Mouse (Mus musculus) testis, adult 2 months (tissue): ENCODE data around the gene Ms4a13. TPM values are rescaled to one million over a fixed set of nuclear protein-coding genes. Genes with fewer than 3 reads are reported as not detected.
"Not testable (repeated sequence)": the region's sequence is repeated elsewhere in the genome, so short reads cannot be mapped to it uniquely, and the experiment has no call there.

ENCODE experiments used
- H3K27ac ChIP-seq: fragments of 200-500 bp; 2 replicates; pipeline ENCODE4 v1.5.1; 2012; ENCODE audit warnings: low read depth, low read length; ENCODE audit not compliant: control insufficient read depth, insufficient read depth
- H3K27me3 ChIP-seq: fragments of 200-500 bp; 2 replicates; pipeline ENCODE4 v1.6.1; 2012; ENCODE audit warnings: mild to moderate bottlenecking, low read length, moderate library complexity; ENCODE audit not compliant: control insufficient read depth, insufficient read depth
- H3K36me3 ChIP-seq: fragments of 200-500 bp; 2 replicates; pipeline ENCODE4 v1.6.1; 2012; ENCODE audit warnings: mild to moderate bottlenecking, low read length; ENCODE audit not compliant: control insufficient read depth, insufficient read depth
- H3K4me1 ChIP-seq: fragments of 200-500 bp; 2 replicates; pipeline ENCODE4 v1.6.1; 2012; ENCODE audit warnings: low read length; ENCODE audit not compliant: control insufficient read depth, insufficient read depth
- H3K4me3 ChIP-seq: fragments of 200-500 bp; 2 replicates; pipeline ENCODE4 v1.5.1; 2012; ENCODE audit warnings: low read depth, mild to moderate bottlenecking, low read length, moderate library complexity, mixed read lengths; ENCODE audit not compliant: control insufficient read depth
- CTCF ChIP-seq: fragments of 200-500 bp; IDR thresholded peaks from 2 replicates; pipeline ENCODE4 v1.5.1; 2012; ENCODE audit warnings: low read depth, mild to moderate bottlenecking, inconsistent platforms, low read length, moderate library complexity; ENCODE audit not compliant: control insufficient read depth, insufficient read depth, insufficient replicate concordance
- POLR2A ChIP-seq: fragments of 200-500 bp; IDR thresholded peaks from 2 replicates; pipeline ENCODE4 v1.6.1; 2012; ENCODE audit warnings: low read depth, mild to moderate bottlenecking, inconsistent platforms, low read length, moderate library complexity; ENCODE audit not compliant: control insufficient read depth
- polyA plus RNA-seq: library from polyadenylated mRNA; depleted of rRNA; stranded (reverse); fragments of >200 nt; gene quantifications from 2 replicates; pipeline ENCODE4 v1.2.3, GENCODE M21; 2012

Ms4a13 gene
- polyA plus RNA-seq, 1 experiment, result 113 TPM

DNA sequence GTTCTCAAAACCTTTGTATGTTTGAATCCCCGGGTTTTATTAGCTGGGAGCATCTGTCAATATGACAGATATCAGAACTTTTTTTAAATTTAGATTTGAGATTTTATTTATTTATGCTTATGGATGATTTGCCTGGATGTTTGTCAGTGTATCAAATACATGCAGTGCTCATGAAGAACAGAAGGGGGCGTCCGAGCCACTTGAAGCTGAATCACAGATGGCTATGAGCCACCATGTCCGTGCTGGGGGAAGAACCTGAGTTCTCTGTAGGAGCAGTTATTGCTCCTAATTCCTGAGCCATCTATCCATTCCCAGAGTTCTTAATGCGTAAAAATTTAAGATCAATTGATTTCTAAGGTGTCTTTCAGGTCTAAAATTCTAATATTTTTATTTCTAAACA, 12.4 kb downstream of the Ms4a13 start:
- H3K4me1 ChIP-seq, result no peaks in the 10 kb centered on the region

GRCm38 (mm10) chr19:11177464-11177863, 19.1 kb downstream of the Ms4a13 start:
- no peak for TF ChIP-seq CTCF
- no peaks in the 10 kb centered on the region for H3K27me3 ChIP-seq

More for the DNA sequence above, 12.4 kb downstream of the Ms4a13 start:
- H3K27me3 ChIP-seq, result no peaks in the 10 kb centered on the region
- no peak overlapping the region for H3K27ac ChIP-seq
- H3K36me3 ChIP-seq, result no peaks in the 10 kb centered on the region
- TF ChIP-seq CTCF (peak; percentile 44; the same call in 1 of the 2 replicates), POLR2A (no peak)
- H3K4me3 ChIP-seq, result no peak overlapping the region

DNA sequence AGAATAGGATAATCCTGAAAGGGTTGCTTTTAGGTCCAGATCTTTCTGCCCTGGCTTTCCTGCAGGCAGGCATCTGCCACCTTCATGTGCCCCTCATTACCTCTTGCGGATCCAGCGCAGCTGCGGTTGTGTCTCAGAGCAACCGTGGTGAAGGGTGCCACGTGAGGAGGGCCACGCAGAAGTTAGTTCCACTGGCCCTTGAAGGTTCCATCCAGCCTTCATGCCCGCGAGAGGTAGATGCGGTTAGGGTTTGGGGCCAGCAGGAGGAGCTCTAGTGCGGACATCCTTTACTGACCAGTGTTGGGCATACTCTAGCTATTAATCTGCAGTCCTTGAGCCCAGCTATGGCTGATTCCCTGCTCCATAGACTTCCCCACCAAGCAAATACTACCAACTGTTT, 31.4 kb downstream of the Ms4a13 start, which contains the start of gene 1700025F22Rik:
TSS of gene 1700025F22Rik (minus strand) at position 149 of the 400 bp plus-strand sequence.
- Histone ChIP-seq H3K27me3 (no peaks in the 10 kb centered on the region), H3K4me1 (peaks cover 2% of the 10 kb centered on the region; the same call in 1 of the 2 replicates), H3K27ac (peak within 1 kb of the TSS; percentile 68; the same call in 1 of the 2 replicates), H3K4me3 (peak within 1 kb of the TSS; percentile 75), H3K36me3 (no peaks in the 10 kb centered on the region)
- TF ChIP-seq POLR2A (peak; percentile 83; the same call in 1 of the 2 replicates), CTCF (peak; percentile 70; the same call in 1 of the 2 replicates)

More at GRCm38 (mm10) chr19:11177464-11177863, 19.1 kb downstream of the Ms4a13 start:
- Histone ChIP-seq H3K27ac (no peak overlapping the region), H3K36me3 (no peaks in the 10 kb centered on the region), H3K4me1 (no peaks in the 10 kb centered on the region), H3K4me3 (no peak overlapping the region)

DNA sequence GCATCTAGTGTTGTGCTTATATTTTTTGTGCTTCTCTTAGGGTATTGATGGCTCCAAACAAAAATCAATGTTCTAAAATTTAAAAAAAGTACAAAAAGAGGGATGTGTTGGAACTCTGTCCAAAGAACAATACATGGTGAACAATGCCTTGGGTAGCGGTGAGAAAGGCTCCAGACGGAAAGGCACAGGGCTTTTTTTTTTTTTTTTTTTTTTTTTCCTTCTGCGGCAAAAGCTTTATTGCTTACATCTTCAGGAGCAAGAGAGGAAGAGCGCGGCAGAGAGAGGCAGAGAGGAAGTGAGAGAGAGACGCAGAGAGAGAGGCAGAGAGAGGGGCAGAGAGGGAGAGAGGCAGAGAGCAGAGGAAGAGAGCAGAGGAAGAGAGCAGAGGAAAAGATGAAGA, 38.6 kb downstream of the Ms4a13 start:
- H3K4me1 ChIP-seq, H3K36me3 ChIP-seq, H3K27me3 ChIP-seq, H3K4me3 ChIP-seq, H3K27ac ChIP-seq: not testable (repeated sequence)

DNA sequence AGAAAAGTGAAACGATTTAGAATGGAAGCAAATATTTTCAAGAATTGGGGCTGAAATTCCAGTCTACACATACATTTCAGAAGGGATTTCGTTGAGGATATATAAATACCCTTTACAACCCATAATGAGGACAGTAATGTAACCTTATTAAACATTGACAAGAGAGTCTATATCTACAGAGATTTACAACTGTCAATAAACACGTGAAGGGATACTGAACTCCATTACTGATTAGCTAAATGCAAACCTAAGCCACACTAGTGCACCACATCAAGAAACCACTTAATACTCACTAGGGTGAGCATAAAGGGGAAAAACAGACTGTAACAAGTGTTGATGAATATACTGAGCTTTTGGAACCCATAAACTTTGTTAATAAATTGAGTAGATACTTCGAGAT, 61.2 kb downstream of the Ms4a13 start:
- Histone ChIP-seq H3K27ac (no peak overlapping the region), H3K36me3 (no peaks in the 10 kb centered on the region), H3K27me3 (no peaks in the 10 kb centered on the region), H3K4me1 (peaks cover 3% of the 10 kb centered on the region), H3K4me3 (no peak overlapping the region)
- TF ChIP-seq CTCF, result no peak
- TF ChIP-seq POLR2A, result no peak

- Histone ChIP-seq H3K36me3 (no peaks in the 10 kb centered on the region), H3K4me3 (no peak overlapping the region), H3K4me1 (peaks cover 3% of the 10 kb centered on the region), H3K27ac (no peak overlapping the region), H3K27me3 (no peaks in the 10 kb centered on the region)
- TF ChIP-seq POLR2A (no peak), CTCF (no peak)
These were observed 61.7 kb downstream of the Ms4a13 start for GRCm38 (mm10) chr19:11134852-11135251.

DNA sequence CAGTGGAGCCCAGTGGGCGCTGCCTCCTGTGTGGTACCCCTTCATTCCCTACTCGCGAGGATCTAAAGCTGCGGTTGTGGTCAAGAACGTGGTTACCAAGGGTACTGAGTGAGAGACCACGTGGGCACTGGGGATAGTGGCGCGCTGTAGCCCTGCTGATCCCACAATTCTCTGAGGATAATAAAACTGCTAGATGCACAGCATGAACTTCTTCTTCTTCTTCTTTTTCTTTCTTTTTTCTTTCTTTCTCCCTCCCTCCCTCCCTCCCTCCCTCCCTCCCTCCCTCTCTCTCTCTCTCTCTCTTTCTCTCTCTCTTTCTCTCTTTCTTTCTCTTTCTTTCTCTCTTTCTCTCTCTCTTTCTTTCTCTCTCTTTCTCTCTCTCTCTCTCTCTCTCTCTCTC, 65.8 kb downstream of the Ms4a13 start, which contains the start of gene 1700017D01Rik:
TSS of gene 1700017D01Rik (minus strand) at position 101 of the 400 bp plus-strand sequence.
- not testable (repeated sequence) for H3K36me3 ChIP-seq, H3K27me3 ChIP-seq, H3K4me1 ChIP-seq
- H3K4me3 ChIP-seq, result peak within 1 kb of the TSS; percentile 90
- peak within 1 kb of the TSS; percentile 83 for H3K27ac ChIP-seq
- TF ChIP-seq POLR2A, result peak; percentile 83

- Histone ChIP-seq H3K27ac (no peak overlapping the region), H3K36me3 (no peaks in the 10 kb centered on the region), H3K4me3 (peak overlapping the region; percentile 47; the same call in 1 of the 2 replicates), H3K27me3 (no peaks in the 10 kb centered on the region), H3K4me1 (peaks cover 3% of the 10 kb centered on the region)
- TF ChIP-seq POLR2A, result no peak
These were observed 66.8 kb downstream of the Ms4a13 start for GRCm38 (mm10) chr19:11129702-11130101.

DNA sequence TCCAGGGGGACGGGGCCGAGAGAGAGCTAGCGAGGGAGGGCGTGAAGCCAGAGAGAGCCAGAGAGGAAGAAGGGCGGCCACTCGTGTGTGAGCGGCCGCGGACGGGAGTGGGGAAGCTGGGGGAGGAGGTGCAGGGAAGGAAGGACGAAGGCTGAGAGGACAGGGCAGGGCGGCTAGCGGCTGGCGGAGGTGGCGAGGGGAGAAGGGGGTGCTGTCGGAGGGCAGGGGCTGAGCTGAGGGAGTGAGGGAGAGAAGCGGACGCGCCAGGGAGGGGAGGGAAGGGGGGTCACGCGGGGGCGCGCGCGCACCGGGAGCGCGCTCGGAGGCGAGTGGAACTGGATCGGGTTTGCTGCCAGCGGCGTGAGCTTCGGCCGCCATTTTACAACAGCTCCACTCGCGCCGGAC, 75.5 kb downstream of the Ms4a13 start:
- Histone ChIP-seq H3K4me3 (peak overlapping the region; percentile 70), H3K27ac (peak overlapping the region; percentile 7; the same call in 1 of the 2 replicates)
- not testable (repeated sequence) for H3K36me3 ChIP-seq, H3K4me1 ChIP-seq, H3K27me3 ChIP-seq
